Mouse (Mus musculus) CH12F3 (cell line): ENCODE measurements around the gene Osbp.

Experiments used
- in situ Hi-C: fragments of 300-500 bp; cut with MboI; formaldehyde crosslinking; loops from 2 replicates; pipeline ENCODE4 v1.14.3; 2020; ENCODE audit warnings: low sequenced_read_pairs

Osbp gene

GRCm38 (mm10) chr19:12010281-12010771 is 44.6 kb downstream of the Osbp start:
- in situ Hi-C loops = loop anchor here (25.0 kb wide), 1 partner anchor 398 kb away; the partner anchor contains the start of genes Ms4a2 and Ms4a6d

DNA sequence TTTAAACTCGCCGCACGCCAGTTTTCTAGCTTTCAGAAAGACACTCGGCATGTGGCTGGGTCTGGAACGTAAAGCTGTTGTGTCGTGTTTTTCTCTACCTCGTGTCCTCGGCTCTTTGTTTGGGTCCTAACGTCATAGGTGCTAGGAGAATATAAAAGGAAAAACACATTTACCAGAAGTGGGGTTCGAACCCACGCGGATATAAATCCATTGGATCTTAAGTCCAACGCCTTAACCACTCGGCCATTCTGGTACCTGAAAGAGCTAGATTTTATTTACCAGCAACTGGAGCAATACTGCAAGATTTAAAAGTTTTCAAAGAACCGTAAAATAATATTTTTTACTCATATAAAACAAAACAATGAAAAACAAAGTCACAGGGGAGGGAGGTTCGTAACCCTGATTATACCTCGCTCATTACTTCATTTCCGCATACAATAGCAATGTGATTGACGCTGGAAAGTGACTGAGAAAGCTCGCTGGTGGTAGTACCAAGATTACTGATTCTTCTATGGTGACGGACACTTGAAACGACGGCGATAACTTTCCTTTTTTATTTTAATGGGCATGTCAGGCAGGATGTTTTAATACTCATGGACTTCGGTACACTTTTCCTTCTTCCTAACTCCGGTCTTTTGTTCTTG is 45.3 kb downstream of the Osbp start:
- in situ Hi-C loops = loop anchor here (25.0 kb wide), 1 partner anchor 399 kb away; the partner anchor contains the start of genes Ms4a2 and Ms4a6d

DNA sequence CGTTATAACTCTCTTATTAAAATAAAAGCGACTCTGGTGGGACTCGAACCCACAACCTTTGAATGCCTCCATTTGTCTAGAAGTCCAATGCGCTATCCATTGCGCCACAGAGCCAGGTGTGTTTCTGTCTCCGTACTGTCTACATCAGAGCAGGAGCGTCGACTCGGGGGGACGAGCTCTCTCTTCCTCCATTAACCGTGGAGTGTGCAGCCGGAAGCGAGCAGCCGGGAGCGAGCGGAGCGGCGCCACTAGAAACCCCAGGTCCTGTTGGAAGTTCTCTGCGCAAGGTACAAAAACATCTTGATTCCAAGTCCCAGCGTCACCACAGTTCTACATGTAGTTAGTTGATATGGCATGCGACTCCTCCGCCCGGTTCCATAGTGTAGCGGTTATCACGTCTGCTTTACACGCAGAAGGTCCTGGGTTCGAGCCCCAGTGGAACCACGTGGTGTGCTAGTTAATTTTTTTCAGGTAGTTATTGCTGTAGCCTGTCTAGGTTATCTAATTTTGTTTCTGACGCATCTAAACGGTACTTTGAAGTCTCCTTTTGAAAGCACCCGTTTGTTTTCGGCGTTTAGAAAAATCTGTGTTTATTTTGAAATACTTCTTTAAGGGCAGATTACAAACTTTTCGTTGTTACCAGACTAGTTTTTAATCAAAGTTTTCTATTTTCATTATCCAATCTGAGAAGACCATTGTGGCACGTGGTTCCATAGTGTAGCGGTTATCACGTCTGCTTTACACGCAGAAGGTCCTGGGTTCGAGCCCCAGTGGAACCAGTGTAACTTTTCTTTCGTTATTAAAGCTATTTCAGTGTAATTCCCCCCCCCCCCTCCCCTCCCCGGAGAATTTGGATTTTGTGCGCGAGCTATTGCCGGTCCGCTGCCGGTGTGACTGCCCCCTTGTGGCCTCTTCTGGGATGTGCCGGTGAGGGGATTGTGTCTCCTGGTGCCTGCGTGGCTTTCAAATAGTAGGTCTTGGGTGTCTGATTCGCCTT is 46.1 kb downstream of the Osbp start:
- in situ Hi-C loops = loop anchor here (25.0 kb wide), 1 partner anchor 400 kb away; the partner anchor contains the start of genes Ms4a2 and Ms4a6d

- in situ Hi-C loops = loop anchor here (25.0 kb wide), 1 partner anchor 400 kb away; the partner anchor contains the start of genes Ms4a2 and Ms4a6d
Measured at GRCm38 (mm10) chr19:12012615-12013014, 46.9 kb downstream of the Osbp start.

GRCm38 (mm10) chr19:12013228-12013627 is 47.5 kb downstream of the Osbp start:
- in situ Hi-C loops = loop anchor here (25.0 kb wide), 1 partner anchor 401 kb away; the partner anchor contains the start of genes Ms4a2 and Ms4a6d

GRCm38 (mm10) chr19:12015708-12016107 is 50.0 kb downstream of the Osbp start:
- in situ Hi-C loops = loop anchor here (25.0 kb wide), 1 partner anchor 403 kb away; the partner anchor contains the start of genes Ms4a2 and Ms4a6d

DNA sequence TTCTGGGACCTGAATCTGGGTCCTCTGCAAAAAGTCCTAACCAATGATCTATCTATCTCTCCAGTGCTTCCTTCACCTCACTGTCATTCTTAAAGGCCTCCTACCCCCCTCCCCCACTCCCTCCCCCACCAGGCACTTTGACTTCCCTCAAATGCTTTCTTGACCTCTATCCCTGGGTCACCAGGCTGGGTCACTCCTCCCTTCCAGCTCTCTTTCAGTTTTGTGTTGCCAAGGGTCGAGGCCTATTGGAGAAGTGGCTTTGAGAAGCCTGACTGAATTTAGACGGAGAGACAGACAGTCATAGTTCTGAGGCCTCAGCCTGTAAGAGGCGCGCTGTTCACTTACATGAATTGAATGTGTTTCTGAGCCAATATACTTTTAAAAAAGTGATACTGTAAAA is 50.5 kb downstream of the Osbp start:
- in situ Hi-C loops = loop anchor here (25.0 kb wide), 1 partner anchor 404 kb away; the partner anchor contains the start of genes Ms4a2 and Ms4a6d

GRCm38 (mm10) chr19:12024149-12024548 is 58.4 kb downstream of the Osbp start:
- in situ Hi-C loops = loop anchor here (25.0 kb wide), 1 partner anchor 412 kb away; the partner anchor contains the start of genes Ms4a2 and Ms4a6d

DNA sequence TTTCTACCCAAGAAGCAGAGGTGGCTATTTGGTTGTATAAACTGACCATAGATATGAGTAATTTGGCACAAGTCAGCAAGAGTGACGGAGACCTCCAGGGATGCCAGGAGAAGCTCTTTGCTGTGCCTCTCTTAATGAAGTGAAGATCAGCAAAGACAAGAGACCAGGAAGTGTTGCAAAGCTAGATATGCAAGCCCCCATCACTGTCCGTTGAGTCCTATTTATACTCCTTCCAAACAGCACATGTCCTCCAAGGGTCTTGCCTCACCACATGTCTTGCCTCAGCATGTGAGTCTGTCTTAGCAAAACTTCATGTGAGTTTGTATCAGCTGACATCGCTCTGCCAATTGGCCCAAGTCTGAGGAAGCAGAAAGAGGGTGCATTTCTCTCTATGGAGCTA is 59.6 kb downstream of the Osbp start:
- in situ Hi-C loops = no loop called here

DNA sequence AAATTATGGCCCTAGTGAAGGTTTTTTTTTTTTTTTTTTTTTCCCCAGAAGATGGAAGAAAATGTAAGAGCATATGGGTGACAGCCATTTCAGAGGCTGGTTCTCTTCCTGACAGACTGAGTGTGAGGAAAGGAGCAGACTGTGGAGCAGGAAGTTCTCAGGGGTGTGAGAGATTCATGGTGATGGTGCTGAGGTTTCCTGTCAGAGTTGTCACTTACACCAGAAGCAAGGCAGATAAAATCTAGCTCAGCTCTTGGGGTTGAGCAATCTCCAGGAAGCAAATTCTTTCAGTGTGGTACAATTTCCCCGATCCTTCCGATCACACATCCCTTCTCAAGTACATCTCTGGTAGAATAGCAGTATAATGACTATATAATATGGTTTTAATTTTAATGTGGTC is 60.9 kb downstream of the Osbp start:
- in situ Hi-C loops = no loop called here

DNA sequence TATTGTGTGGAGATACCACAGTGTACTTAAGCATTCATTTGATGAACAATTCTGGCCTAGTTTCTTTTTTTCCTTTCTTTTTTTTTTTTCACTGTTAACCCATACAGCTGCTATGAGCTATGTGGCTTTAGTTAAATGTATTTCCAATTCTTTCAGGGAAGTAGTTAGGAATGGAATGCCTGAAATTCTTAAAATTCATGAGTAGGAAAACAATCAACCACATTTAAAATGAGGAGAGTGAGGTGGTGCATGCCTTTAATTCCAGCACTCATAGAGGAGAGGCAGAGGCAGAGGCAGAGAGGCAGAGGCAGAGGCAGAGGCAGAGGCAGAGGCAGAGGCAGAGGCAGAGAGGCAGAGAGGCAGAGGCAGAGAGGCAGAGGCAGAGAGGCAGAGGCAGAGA is 72.0 kb downstream of the Osbp start:
- in situ Hi-C loops = no loop called here

DNA sequence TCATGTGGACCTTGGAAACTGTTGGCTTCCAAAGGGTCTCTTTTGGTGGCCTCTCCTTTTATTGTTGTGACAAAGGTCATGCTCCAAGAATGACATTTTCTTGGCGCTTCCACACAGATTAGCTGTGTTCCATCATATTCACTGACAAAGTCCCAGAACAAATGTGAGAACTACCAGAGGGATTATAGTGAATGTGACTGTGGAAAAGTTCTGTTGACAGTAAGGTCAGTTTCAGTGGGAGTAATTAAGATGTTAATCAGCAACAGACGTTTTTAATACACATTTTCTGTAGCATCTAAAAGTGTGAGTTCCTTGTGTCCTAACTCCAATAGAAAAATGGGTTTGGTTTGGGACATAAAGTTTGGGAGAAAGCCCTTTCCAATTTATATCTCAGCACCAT is 75.5 kb downstream of the Osbp start, which contains the start of gene Olfr1423:
Gene Olfr1423, minus strand, starts transcription at position 101 of the 400 bp plus-strand sequence.
- in situ Hi-C loops = no loop called here

DNA sequence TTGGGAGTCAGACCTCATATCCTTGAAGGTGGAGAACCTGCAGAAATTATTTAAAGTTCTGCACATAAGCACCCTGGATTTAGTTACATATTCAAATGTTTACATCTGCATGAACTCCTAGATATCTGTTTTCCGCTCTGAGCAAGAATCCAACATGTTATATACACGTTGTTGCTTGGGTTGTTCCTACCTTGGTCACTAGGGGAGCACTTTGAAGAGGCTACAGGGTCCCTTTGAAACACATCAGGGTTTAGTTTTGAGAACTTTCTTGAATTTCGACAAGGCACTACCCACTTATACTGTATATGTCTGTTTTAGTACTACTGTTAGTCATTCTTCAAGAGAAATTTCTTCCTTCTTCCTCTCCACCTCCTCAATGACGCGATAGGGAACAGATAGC is 77.4 kb downstream of the Osbp start:
- in situ Hi-C loops = no loop called here
